Mouse (Mus musculus) adrenal gland, postnatal 14 days (tissue): Measurements from ENCODE around the gene Cyp11a1. TPM values are rescaled to one million over a fixed set of nuclear protein-coding genes. Genes with fewer than 3 reads are reported as not detected.

Experiments used
- DNase-seq: peaks from one replicate; pipeline ENCODE4 v3.0.0; 2021; ENCODE audit warnings: mixed read lengths
- total RNA-seq: library from RNA; stranded (reverse); gene quantifications from 2 replicates; pipeline ENCODE4 v1.2.3, GENCODE M21; 2021

Cyp11a1 gene
- total RNA-seq, 1 experiment from 2014 or later, result 3,093 TPM

GRCm38 (mm10) chr9:58008336-58009014, 2.3 kb downstream of the Cyp11a1 start:
- no peak for DNase-seq

- peak; percentile 91 for DNase-seq
These were observed 2.8 kb downstream of the Cyp11a1 start for GRCm38 (mm10) chr9:58009015-58009362.

- peak; percentile 60 for DNase-seq
These were observed 3.4 kb downstream of the Cyp11a1 start for GRCm38 (mm10) chr9:58009588-58009987.

GRCm38 (mm10) chr9:58011027-58011426, 4.8 kb downstream of the Cyp11a1 start:
- DNase-seq, result peak; percentile 82

- DNase-seq, result peak; percentile 75
These were observed 5.3 kb downstream of the Cyp11a1 start for GRCm38 (mm10) chr9:58011552-58011951.

- peak; percentile 68 for DNase-seq
These were observed 6.3 kb downstream of the Cyp11a1 start for GRCm38 (mm10) chr9:58012486-58012885.

GRCm38 (mm10) chr9:58012935-58013334, 6.7 kb downstream of the Cyp11a1 start:
- DNase-seq, result no peak

- peak; percentile 84 for DNase-seq
These were observed 8.4 kb downstream of the Cyp11a1 start for GRCm38 (mm10) chr9:58014393-58015160.

GRCm38 (mm10) chr9:58015856-58016255, 9.6 kb downstream of the Cyp11a1 start:
- DNase-seq, result peak; percentile 43

GRCm38 (mm10) chr9:58016962-58017361, 10.8 kb downstream of the Cyp11a1 start:
- peak; percentile 62 for DNase-seq

GRCm38 (mm10) chr9:58018385-58018784, 12.2 kb downstream of the Cyp11a1 start:
- DNase-seq, result no peak

- DNase-seq, result no peak
These were observed 19.8 kb downstream of the Cyp11a1 start for GRCm38 (mm10) chr9:58025995-58026394.

- DNase-seq, result no peak
These were observed 21.4 kb downstream of the Cyp11a1 start for GRCm38 (mm10) chr9:58027426-58028180.

- peak; percentile 43 for DNase-seq
These were observed 22.6 kb downstream of the Cyp11a1 start for GRCm38 (mm10) chr9:58028841-58029240.

GRCm38 (mm10) chr9:58029635-58030034, 23.4 kb downstream of the Cyp11a1 start:
- no peak for DNase-seq

- DNase-seq, result no peak
These were observed 25.7 kb downstream of the Cyp11a1 start for GRCm38 (mm10) chr9:58031895-58032294.

- no peak for DNase-seq
These were observed 29.3 kb downstream of the Cyp11a1 start for GRCm38 (mm10) chr9:58035519-58035918.

- peak; percentile 81 for DNase-seq
These were observed 29.9 kb downstream of the Cyp11a1 start for GRCm38 (mm10) chr9:58035951-58036698.

- peak; percentile 86 for DNase-seq
These were observed 30.8 kb downstream of the Cyp11a1 start for GRCm38 (mm10) chr9:58036961-58037360.

GRCm38 (mm10) chr9:58038500-58039168, 32.4 kb downstream of the Cyp11a1 start:
- DNase-seq, result peak; percentile 89

GRCm38 (mm10) chr9:58040977-58041376, 34.8 kb downstream of the Cyp11a1 start:
- DNase-seq, result no peak

- no peak for DNase-seq
These were observed 36.2 kb downstream of the Cyp11a1 start for GRCm38 (mm10) chr9:58042391-58042790.
